Mouse (Mus musculus) lung, postnatal 4 days (tissue): Measurements from ENCODE around the gene Dnaja3.

Experiments used
- DNase-seq, 2 experiments: peaks; one replicate each; pipeline ENCODE4 v3.0.0; 2021

Dnaja3 gene

GRCm38 (mm10) chr16:4643670-4644419, 4.1 kb downstream of the Dnaja3 start:
- peak; percentile 89 to 93 for DNase-seq

GRCm38 (mm10) chr16:4645867-4646266, 6.1 kb downstream of the Dnaja3 start:
- no peak for DNase-seq

GRCm38 (mm10) chr16:4646831-4647230, 7.0 kb downstream of the Dnaja3 start:
- no peak for DNase-seq

GRCm38 (mm10) chr16:4647651-4648141, 7.9 kb downstream of the Dnaja3 start:
- peak; percentile 59 to 76 for DNase-seq

- DNase-seq: no peak
Measured at GRCm38 (mm10) chr16:4648416-4649023, 8.7 kb downstream of the Dnaja3 start.

GRCm38 (mm10) chr16:4649211-4649610, 9.4 kb downstream of the Dnaja3 start:
- no peak for DNase-seq

GRCm38 (mm10) chr16:4649692-4650091, 9.9 kb downstream of the Dnaja3 start:
- DNase-seq: no peak

GRCm38 (mm10) chr16:4650161-4650560, 10.4 kb downstream of the Dnaja3 start:
- DNase-seq: no peak

- DNase-seq: no peak
Measured at GRCm38 (mm10) chr16:4651081-4651480, 11.3 kb downstream of the Dnaja3 start.

- DNase-seq: no peak
Measured at GRCm38 (mm10) chr16:4651624-4652023, 11.8 kb downstream of the Dnaja3 start.

- DNase-seq: no peak
Measured at GRCm38 (mm10) chr16:4652707-4653416, 13.1 kb downstream of the Dnaja3 start.

GRCm38 (mm10) chr16:4654706-4655105, 14.9 kb downstream of the Dnaja3 start:
- DNase-seq: no peak

GRCm38 (mm10) chr16:4655251-4655734, 15.5 kb downstream of the Dnaja3 start:
- peak; percentile 60 to 62 for DNase-seq

GRCm38 (mm10) chr16:4655764-4656570, 16.2 kb downstream of the Dnaja3 start:
- peak in 1 of 2 experiments; percentile 57 for DNase-seq

- DNase-seq: no peak
Measured at GRCm38 (mm10) chr16:4656571-4657081, 16.8 kb downstream of the Dnaja3 start.

- peak in 1 of 2 experiments; percentile 48 for DNase-seq
Measured at GRCm38 (mm10) chr16:4658781-4659245, 19.0 kb downstream of the Dnaja3 start.

- DNase-seq: no peak
Measured at GRCm38 (mm10) chr16:4659326-4659725, 19.5 kb downstream of the Dnaja3 start.

GRCm38 (mm10) chr16:4661605-4662004, 21.8 kb downstream of the Dnaja3 start:
- no peak for DNase-seq

GRCm38 (mm10) chr16:4663806-4664205, 24.0 kb downstream of the Dnaja3 start:
- no peak for DNase-seq

GRCm38 (mm10) chr16:4665726-4666125, 25.9 kb downstream of the Dnaja3 start:
- DNase-seq: no peak

- peak; percentile 67 to 89 for DNase-seq
Measured at GRCm38 (mm10) chr16:4667190-4667808, 27.5 kb downstream of the Dnaja3 start.

- no peak for DNase-seq
Measured at GRCm38 (mm10) chr16:4670317-4670716, 30.5 kb downstream of the Dnaja3 start.
